Mouse (Mus musculus): ENCODE measurements around the gene Lnx1. TPM values are rescaled to one million over a fixed set of nuclear protein-coding genes. Genes with fewer than 3 reads are reported as not detected.

Gene Lnx1
- polyA plus RNA-seq (2015; fragmentation: Nextera tagmentation; extraction: Ambion mirVana) = 5.9 and 6.1 TPM in 2 replicates

DNA sequence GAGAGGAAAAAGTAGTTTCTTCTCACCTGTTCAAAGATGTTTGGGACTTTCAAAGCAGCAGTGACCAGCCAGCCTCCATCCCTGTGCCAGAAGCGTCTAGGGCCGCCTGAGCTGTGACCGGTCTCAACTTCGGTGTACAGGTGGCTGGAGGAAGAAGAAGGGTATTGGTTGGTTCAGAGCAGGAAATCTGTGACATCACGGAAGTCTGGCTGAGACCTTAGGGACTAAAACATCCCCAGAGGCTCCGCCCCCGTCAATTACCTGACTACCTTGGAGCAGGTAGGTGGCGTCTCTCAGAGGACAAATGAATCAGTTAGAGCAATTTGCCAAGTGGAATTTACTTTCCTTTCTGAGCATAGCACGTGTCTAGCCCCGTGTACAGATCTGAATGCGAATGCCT is at the start of gene Lnx1:
TSS of gene Lnx1 (minus strand) at position 147 of the 400 bp plus-strand sequence.
- Histone ChIP-seq H3K27ac (ENCODE audit: low read length) (peak within 1 kb of the TSS; percentile 71), H3K36me3 (ENCODE audit: control insufficient read depth, insufficient read depth, low read length) (no peaks in the 10 kb centered on the region), H3K4me3 (ENCODE audit: low read length) (peak within 1 kb of the TSS; percentile 22), H3K27me3 (replicated peaks; ENCODE audit: control insufficient read depth, insufficient read depth, low read length) (no peaks in the 10 kb centered on the region), H3K9ac (ENCODE audit: low read depth, low read length) (peak within 1 kb of the TSS; percentile 21; the same call in 1 of the 2 replicates), H3K4me1 (ENCODE audit: control insufficient read depth, insufficient read depth, low read length) (peaks cover 11% of the 10 kb centered on the region), H3K4me2 (ENCODE audit: low read depth, low read length) (peak within 1 kb of the TSS; percentile 35), H3K9me3 (ENCODE audit: control insufficient read depth, low read length) (no peaks in the 10 kb centered on the region)
- peak; percentile 81 for ATAC-seq
- 57% methylated on average over 11 of the region's 11 CpGs for WGBS

DNA sequence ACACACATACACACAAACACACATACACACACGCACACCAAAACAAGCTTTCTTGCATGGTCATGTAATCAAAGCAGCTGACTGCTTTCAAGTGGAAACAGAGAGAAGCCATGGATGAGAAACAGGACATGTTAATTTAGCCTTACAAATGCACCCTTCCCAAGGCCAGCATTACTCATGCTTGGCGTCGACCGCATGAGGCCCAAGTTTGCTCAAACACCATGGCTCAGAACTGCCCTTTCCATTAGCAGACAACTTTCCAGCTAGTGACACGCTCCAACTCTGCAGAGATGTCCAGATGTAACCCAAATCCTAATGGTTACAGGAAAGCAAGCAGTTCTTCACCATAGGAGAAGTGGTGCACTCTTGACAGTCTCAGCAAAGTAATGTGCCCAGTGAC is 47.8 kb upstream of the Lnx1 start:
- Histone ChIP-seq H3K4me1 (ENCODE audit: control insufficient read depth, insufficient read depth, low read length) (no peaks in the 10 kb centered on the region), H3K4me3 (ENCODE audit: low read length) (no peak overlapping the region), H3K9me3 (ENCODE audit: control insufficient read depth, low read length) (no peaks in the 10 kb centered on the region), H3K36me3 (ENCODE audit: control insufficient read depth, insufficient read depth, low read length) (no peaks in the 10 kb centered on the region), H3K9ac (ENCODE audit: low read depth, low read length) (no peak overlapping the region), H3K27ac (ENCODE audit: low read length) (no peak overlapping the region), H3K4me2 (ENCODE audit: low read depth, low read length) (no peak overlapping the region), H3K27me3 (replicated peaks; ENCODE audit: control insufficient read depth, insufficient read depth, low read length) (no peaks in the 10 kb centered on the region)
- no peak for ATAC-seq
- 69% methylated on average over 5 of the region's 5 CpGs for WGBS

DNA sequence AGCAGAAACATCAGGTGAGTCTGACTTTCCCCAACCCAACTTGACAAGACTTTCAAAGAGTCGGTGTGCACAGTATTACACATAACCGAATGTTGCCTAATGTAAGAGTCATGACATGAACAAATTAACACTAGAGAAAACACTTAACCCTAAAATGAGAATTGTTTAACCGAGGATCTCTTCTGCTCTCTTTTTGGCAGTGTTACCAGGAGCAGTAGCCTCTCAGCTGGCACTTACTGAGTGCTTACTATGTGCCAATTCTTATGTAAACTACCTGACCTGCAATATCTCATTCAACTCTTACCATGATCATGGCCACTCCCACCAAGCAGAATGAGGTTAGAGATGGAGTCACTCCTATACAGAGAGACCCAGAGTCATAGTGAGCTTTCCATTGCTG is 44.8 kb upstream of the Lnx1 start:
- Histone ChIP-seq H3K9ac (ENCODE audit: low read depth, low read length) (no peak overlapping the region), H3K4me3 (ENCODE audit: low read length) (no peak overlapping the region), H3K9me3 (ENCODE audit: control insufficient read depth, low read length) (no peaks in the 10 kb centered on the region), H3K27me3 (replicated peaks; ENCODE audit: control insufficient read depth, insufficient read depth, low read length) (no peaks in the 10 kb centered on the region), H3K4me2 (ENCODE audit: low read depth, low read length) (no peak overlapping the region), H3K4me1 (ENCODE audit: control insufficient read depth, insufficient read depth, low read length) (no peaks in the 10 kb centered on the region), H3K27ac (ENCODE audit: low read length) (no peak overlapping the region), H3K36me3 (ENCODE audit: control insufficient read depth, insufficient read depth, low read length) (no peaks in the 10 kb centered on the region)
- ATAC-seq = no peak
- WGBS = 70% methylated on average over 3 of the region's 3 CpGs

DNA sequence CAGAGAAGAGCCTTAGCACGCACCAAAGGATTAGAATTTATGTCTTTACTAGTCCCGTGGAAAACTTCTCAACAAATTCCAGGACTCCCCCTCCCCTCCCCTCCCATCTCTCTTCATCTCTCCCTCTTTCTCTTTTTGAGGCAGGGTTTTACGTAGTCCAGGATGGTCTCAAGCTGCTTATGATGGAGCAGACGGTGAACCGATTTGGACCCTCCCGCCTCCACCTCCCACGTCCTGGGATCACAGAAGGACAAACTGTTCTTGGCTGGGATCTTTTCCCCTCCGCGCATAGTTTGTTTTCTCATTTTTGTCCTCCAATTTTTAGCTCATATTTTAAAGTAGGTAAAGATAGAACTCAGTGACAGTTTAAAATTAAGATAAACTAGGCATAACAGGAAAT is 38.2 kb upstream of the Lnx1 start:
- Histone ChIP-seq H3K4me2 (ENCODE audit: low read depth, low read length) (no peak overlapping the region), H3K27ac (ENCODE audit: low read length) (no peak overlapping the region), H3K4me3 (ENCODE audit: low read length) (no peak overlapping the region), H3K27me3 (replicated peaks; ENCODE audit: control insufficient read depth, insufficient read depth, low read length) (no peaks in the 10 kb centered on the region), H3K4me1 (ENCODE audit: control insufficient read depth, insufficient read depth, low read length) (peaks cover 9% of the 10 kb centered on the region; the same call in 1 of the 2 replicates), H3K9me3 (ENCODE audit: control insufficient read depth, low read length) (no peaks in the 10 kb centered on the region), H3K36me3 (ENCODE audit: control insufficient read depth, insufficient read depth, low read length) (no peaks in the 10 kb centered on the region), H3K9ac (ENCODE audit: low read depth, low read length) (no peak overlapping the region)
- ATAC-seq = no peak
- WGBS = 81% methylated on average over 9 of the region's 9 CpGs

DNA sequence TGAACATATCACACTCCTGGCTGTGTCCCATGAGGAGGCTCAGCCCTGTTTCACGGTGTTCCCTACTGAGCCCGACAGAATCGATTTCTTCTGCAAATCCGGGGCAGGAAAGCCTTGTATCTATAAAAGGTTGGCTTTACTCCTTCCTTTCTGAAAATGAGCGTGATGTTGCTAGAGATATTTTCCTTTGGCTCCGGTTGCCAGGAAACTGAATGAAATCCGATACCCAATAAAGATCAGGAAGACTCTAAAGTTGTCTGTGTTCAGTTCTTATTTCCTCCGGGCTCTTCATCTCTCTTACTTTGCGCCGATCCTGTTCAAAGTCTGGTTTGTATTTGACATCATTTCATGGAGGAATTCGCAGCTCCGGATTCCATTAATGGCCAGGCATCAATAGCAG is 36.7 kb upstream of the Lnx1 start:
- Histone ChIP-seq H3K27me3 (replicated peaks; ENCODE audit: control insufficient read depth, insufficient read depth, low read length) (no peaks in the 10 kb centered on the region), H3K27ac (ENCODE audit: low read length) (no peak overlapping the region), H3K9me3 (ENCODE audit: control insufficient read depth, low read length) (no peaks in the 10 kb centered on the region), H3K4me3 (ENCODE audit: low read length) (no peak overlapping the region), H3K4me1 (ENCODE audit: control insufficient read depth, insufficient read depth, low read length) (peaks cover 9% of the 10 kb centered on the region; the same call in 1 of the 2 replicates), H3K4me2 (ENCODE audit: low read depth, low read length) (no peak overlapping the region), H3K9ac (ENCODE audit: low read depth, low read length) (no peak overlapping the region), H3K36me3 (ENCODE audit: control insufficient read depth, insufficient read depth, low read length) (no peaks in the 10 kb centered on the region)
- WGBS = 26% methylated on average over 12 of the region's 12 CpGs
- ATAC-seq = no peak

DNA sequence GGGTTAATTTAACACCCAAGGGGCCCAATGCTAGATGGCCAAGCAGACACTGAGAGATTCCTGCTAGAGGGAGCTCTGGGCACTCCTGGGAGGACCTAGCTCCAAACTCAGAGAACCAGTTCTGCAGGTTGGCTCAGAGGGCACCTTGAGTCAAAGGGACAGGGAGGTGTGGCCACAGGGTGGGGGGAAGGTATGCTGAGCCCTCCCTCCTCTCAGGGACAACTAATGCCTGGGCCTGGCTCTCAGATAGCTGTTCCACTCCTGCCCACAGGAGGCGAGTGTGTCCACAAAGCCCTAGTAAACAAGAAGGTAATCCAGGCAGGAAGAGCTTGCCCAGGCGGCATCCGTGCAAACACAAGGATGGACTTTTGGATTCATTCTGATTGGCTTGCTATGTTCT is 35.6 kb upstream of the Lnx1 start:
- Histone ChIP-seq H3K9me3 (ENCODE audit: control insufficient read depth, low read length) (no peaks in the 10 kb centered on the region), H3K4me1 (ENCODE audit: control insufficient read depth, insufficient read depth, low read length) (peaks cover 9% of the 10 kb centered on the region; the same call in 1 of the 2 replicates), H3K27me3 (replicated peaks; ENCODE audit: control insufficient read depth, insufficient read depth, low read length) (no peaks in the 10 kb centered on the region), H3K36me3 (ENCODE audit: control insufficient read depth, insufficient read depth, low read length) (no peaks in the 10 kb centered on the region), H3K4me2 (ENCODE audit: low read depth, low read length) (no peak overlapping the region), H3K27ac (ENCODE audit: low read length) (no peak overlapping the region), H3K4me3 (ENCODE audit: low read length) (no peak overlapping the region), H3K9ac (ENCODE audit: low read depth, low read length) (no peak overlapping the region)
- peak; percentile 99 for ATAC-seq
- 55% methylated on average over 3 of the region's 3 CpGs for WGBS

DNA sequence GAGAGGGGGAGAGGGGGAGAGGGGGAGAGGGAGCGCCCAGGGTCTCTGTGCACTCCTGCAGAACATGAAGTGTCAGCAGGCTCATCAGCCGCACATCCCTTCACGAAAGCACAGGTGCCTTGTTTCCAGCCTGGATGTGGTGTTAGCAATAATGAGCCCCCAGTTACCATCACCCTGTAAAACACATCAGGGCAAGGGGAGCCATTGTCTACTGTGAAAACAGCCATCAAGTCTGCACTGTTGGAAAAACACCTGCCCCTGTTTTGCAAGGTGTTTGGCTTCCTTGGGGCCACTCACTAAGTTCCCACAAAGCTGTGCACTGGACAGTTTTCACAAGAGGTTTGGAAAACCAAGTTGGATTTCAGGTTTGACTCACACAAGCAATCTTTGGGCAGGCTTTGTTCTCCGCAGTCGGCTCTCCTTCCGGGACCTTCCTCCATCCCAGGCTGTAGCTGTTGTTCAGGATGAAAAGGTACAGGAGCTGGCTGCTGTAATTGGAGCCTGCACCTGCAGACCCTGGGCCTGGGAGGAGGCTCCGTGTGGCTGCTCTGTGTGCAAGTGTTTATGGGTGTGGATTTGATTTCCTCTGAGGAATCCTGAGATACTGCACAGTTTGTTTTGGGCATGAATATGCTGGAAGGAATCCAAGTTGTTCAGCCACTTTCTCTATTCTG is 31.3 kb upstream of the Lnx1 start:
- ATAC-seq = no peak
- no peak overlapping the region for H3K27ac ChIP-seq (ENCODE audit: low read length)
- H3K36me3 ChIP-seq (ENCODE audit: control insufficient read depth, insufficient read depth, low read length) = no peaks in the 10 kb centered on the region; the same call in 1 of the 2 replicates
- peaks cover 5% of the 10 kb centered on the region; the same call in 1 of the 2 replicates for H3K4me1 ChIP-seq (ENCODE audit: control insufficient read depth, insufficient read depth, low read length)
- WGBS = 60% methylated on average over 7 of the region's 7 CpGs
- H3K9ac ChIP-seq (ENCODE audit: low read depth, low read length) = no peak overlapping the region
- H3K9me3 ChIP-seq (ENCODE audit: control insufficient read depth, low read length) = no peaks in the 10 kb centered on the region
- H3K4me3 ChIP-seq (ENCODE audit: low read length) = no peak overlapping the region
- H3K27me3 ChIP-seq (replicated peaks; ENCODE audit: control insufficient read depth, insufficient read depth, low read length) = no peaks in the 10 kb centered on the region
- H3K4me2 ChIP-seq (ENCODE audit: low read depth, low read length) = no peak overlapping the region

DNA sequence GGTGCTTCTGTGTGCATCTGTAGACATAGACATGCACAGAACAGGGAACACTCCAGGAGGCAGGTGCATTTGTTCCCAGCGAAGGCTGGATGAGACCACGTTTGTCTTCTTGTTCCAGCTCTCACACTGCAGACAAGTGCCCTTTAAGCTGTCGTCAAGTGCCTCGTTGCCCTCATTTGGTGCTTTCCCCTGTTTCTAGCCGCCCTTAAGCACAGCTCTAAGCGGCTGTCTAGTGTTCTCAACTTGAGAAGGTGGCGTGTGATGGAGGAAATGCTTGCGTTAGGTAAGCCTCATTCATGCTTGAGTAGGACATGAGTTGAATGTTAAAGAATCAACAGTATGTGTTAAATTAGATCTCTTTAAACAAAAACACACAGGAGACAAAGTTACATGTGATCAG is 29.9 kb upstream of the Lnx1 start:
- H3K9me3 ChIP-seq (ENCODE audit: control insufficient read depth, low read length) = no peaks in the 10 kb centered on the region
- 74% methylated on average over 8 of the region's 8 CpGs for WGBS
- no peak overlapping the region for H3K4me3 ChIP-seq (ENCODE audit: low read length)
- no peak for ATAC-seq
- H3K4me2 ChIP-seq (ENCODE audit: low read depth, low read length) = no peak overlapping the region
- H3K27me3 ChIP-seq (replicated peaks; ENCODE audit: control insufficient read depth, insufficient read depth, low read length) = no peaks in the 10 kb centered on the region
- no peak overlapping the region for H3K9ac ChIP-seq (ENCODE audit: low read depth, low read length)
- H3K36me3 ChIP-seq (ENCODE audit: control insufficient read depth, insufficient read depth, low read length) = no peaks in the 10 kb centered on the region; the same call in 1 of the 2 replicates
- H3K27ac ChIP-seq (ENCODE audit: low read length) = no peak overlapping the region
- no peaks in the 10 kb centered on the region for H3K4me1 ChIP-seq (ENCODE audit: control insufficient read depth, insufficient read depth, low read length)

DNA sequence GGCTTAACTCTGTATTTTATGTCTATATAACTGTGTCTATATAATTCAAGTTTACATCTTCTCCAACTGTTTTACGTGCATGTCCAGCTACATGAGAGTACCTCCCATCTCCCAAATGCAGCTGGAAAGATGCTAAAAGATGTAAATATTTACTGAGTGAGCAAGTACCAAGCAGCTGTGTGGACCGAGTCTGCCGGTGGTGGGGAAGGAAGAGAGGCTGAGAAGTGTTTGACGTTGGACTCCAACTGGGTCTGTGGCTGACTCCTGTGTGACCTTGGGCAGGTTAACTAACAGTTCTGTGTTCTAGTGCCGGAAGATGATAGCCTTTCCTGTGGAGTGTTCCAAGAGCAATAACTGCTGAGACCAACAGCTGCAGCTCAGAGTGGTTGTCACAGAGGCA is 27.9 kb upstream of the Lnx1 start:
- peak; percentile 53; the same call in 1 of the 2 replicates for ATAC-seq
- Histone ChIP-seq H3K9me3 (ENCODE audit: control insufficient read depth, low read length) (no peaks in the 10 kb centered on the region), H3K4me3 (ENCODE audit: low read length) (no peak overlapping the region), H3K9ac (ENCODE audit: low read depth, low read length) (no peak overlapping the region), H3K36me3 (ENCODE audit: control insufficient read depth, insufficient read depth, low read length) (no peaks in the 10 kb centered on the region; the same call in 1 of the 2 replicates), H3K27ac (ENCODE audit: low read length) (no peak overlapping the region), H3K4me2 (ENCODE audit: low read depth, low read length) (no peak overlapping the region), H3K4me1 (ENCODE audit: control insufficient read depth, insufficient read depth, low read length) (no peaks in the 10 kb centered on the region), H3K27me3 (replicated peaks; ENCODE audit: control insufficient read depth, insufficient read depth, low read length) (no peaks in the 10 kb centered on the region)
- 52% methylated on average over 5 of the region's 5 CpGs for WGBS
